Mouse (Mus musculus): ENCODE measurements around the gene Snx18. TPM values are rescaled to one million over a fixed set of nuclear protein-coding genes. Genes with fewer than 3 reads are reported as not detected.

The Snx18 gene
- total RNA-seq, 4 experiments from 2014 or later, result 23.3 to 29.6 (median 26.4) TPM

GRCm38 (mm10) chr13:113597616-113598015 lies 20.7 kb downstream of the Snx18 start:
- no peak for DNase-seq

GRCm38 (mm10) chr13:113596821-113597541 lies 21.4 kb downstream of the Snx18 start:
- no peak for DNase-seq

GRCm38 (mm10) chr13:113595987-113596386 lies 22.4 kb downstream of the Snx18 start:
- DNase-seq, result no peak

GRCm38 (mm10) chr13:113595219-113595618 lies 23.1 kb downstream of the Snx18 start:
- no peak for DNase-seq

- DNase-seq, result no peak
Observed at GRCm38 (mm10) chr13:113594361-113594760, 24.0 kb downstream of the Snx18 start.

GRCm38 (mm10) chr13:113593711-113594110 lies 24.7 kb downstream of the Snx18 start:
- DNase-seq, result no peak

- no peak for DNase-seq
Observed at GRCm38 (mm10) chr13:113592703-113593200, 25.6 kb downstream of the Snx18 start.

- DNase-seq, result no peak
Observed at GRCm38 (mm10) chr13:113591336-113591735, 27.0 kb downstream of the Snx18 start.

GRCm38 (mm10) chr13:113590216-113590615 lies 28.1 kb downstream of the Snx18 start:
- DNase-seq, result no peak

GRCm38 (mm10) chr13:113589499-113589898 lies 28.9 kb downstream of the Snx18 start:
- no peak for DNase-seq

GRCm38 (mm10) chr13:113587200-113587936 lies 31.0 kb downstream of the Snx18 start:
- no peak for DNase-seq

- DNase-seq, result no peak
Observed at GRCm38 (mm10) chr13:113585606-113586005, 32.8 kb downstream of the Snx18 start.

GRCm38 (mm10) chr13:113584431-113584830 lies 33.9 kb downstream of the Snx18 start:
- no peak for DNase-seq

GRCm38 (mm10) chr13:113583563-113583962 lies 34.8 kb downstream of the Snx18 start:
- DNase-seq, result no peak

GRCm38 (mm10) chr13:113582024-113582423 lies 36.3 kb downstream of the Snx18 start:
- no peak for DNase-seq

GRCm38 (mm10) chr13:113581436-113581835 lies 36.9 kb downstream of the Snx18 start:
- DNase-seq, result no peak

- no peak for DNase-seq
Observed at GRCm38 (mm10) chr13:113580400-113580790, 38.0 kb downstream of the Snx18 start.

GRCm38 (mm10) chr13:113579788-113580399 lies 38.5 kb downstream of the Snx18 start:
- no peak for DNase-seq

GRCm38 (mm10) chr13:113574232-113574631 lies 44.1 kb downstream of the Snx18 start:
- no peak for DNase-seq

GRCm38 (mm10) chr13:113573377-113573776 lies 45.0 kb downstream of the Snx18 start:
- DNase-seq, result no peak

- no peak for DNase-seq
Observed at GRCm38 (mm10) chr13:113572046-113572686, 46.2 kb downstream of the Snx18 start.

- no peak for DNase-seq
Observed at GRCm38 (mm10) chr13:113569526-113569925, 48.8 kb downstream of the Snx18 start.

GRCm38 (mm10) chr13:113566951-113567350 lies 51.4 kb downstream of the Snx18 start:
- DNase-seq, result no peak
